Mouse (Mus musculus) embryonic facial prominence, embryonic 11.5 days (tissue): ENCODE data around the gene Chrna10. TPM values are rescaled to one million over a fixed set of nuclear protein-coding genes. Genes with fewer than 3 reads are reported as not detected.

Experiments
- ATAC-seq: fragments of 200-750 bp; cut with Nextera tagmentation; replicated peaks from 2 replicates; pipeline ENCODE4 v1.8.0; 2017; ENCODE audit warnings: low read depth; ENCODE audit not compliant: insufficient number of reproducible peaks, low FRiP score, low TSS enrichment
- DNase-seq: peaks from one replicate; pipeline ENCODE4 v3.0.0-alpha.2; 2015; ENCODE audit warnings: low spot score
- H3K27ac ChIP-seq: fragments of 300-500 bp; sonication (generic); replicated peaks from 2 replicates; pipeline ENCODE4 v1.5.1; 2014; ENCODE audit warnings: mild to moderate bottlenecking, low read depth, low read length, control low read depth
- H3K27me3 ChIP-seq: fragments of 300-500 bp; sonication (generic); 2 replicates; pipeline ENCODE4 v1.6.1; 2014; ENCODE audit warnings: mild to moderate bottlenecking, low read length, moderate library complexity, mixed read lengths; ENCODE audit not compliant: control insufficient read depth, insufficient read depth
- H3K36me3 ChIP-seq: fragments of 300-500 bp; sonication (generic); replicated peaks from 2 replicates; pipeline ENCODE4 v1.6.1; 2014; ENCODE audit warnings: low read depth, mild to moderate bottlenecking, low read length, moderate library complexity, mixed read lengths; ENCODE audit not compliant: control insufficient read depth, insufficient read depth
- H3K4me1 ChIP-seq: fragments of 300-500 bp; sonication (generic); 2 replicates; pipeline ENCODE4 v1.6.1; 2014; ENCODE audit warnings: low read length, mixed read lengths; ENCODE audit not compliant: control insufficient read depth, insufficient read depth
- H3K4me2 ChIP-seq: fragments of 300-500 bp; sonication (generic); 2 replicates; pipeline ENCODE4 v1.6.1; 2014; ENCODE audit warnings: low read depth, mild to moderate bottlenecking, control low read depth, low read length, moderate library complexity
- H3K4me3 ChIP-seq: fragments of 300-500 bp; sonication (generic); 2 replicates; pipeline ENCODE4 v1.5.1; 2014; ENCODE audit warnings: low read depth, low read length, control low read depth
- H3K9ac ChIP-seq: fragments of 300-500 bp; sonication (generic); replicated peaks from 2 replicates; pipeline ENCODE4 v1.6.1; 2014; ENCODE audit warnings: mild to moderate bottlenecking, control low read depth, low read length
- H3K9me3 ChIP-seq: fragments of 300-500 bp; sonication (generic); replicated peaks from 2 replicates; pipeline ENCODE4 v1.6.1; 2016; ENCODE audit warnings: mild to moderate bottlenecking, low read length, inconsistent platforms, mixed read lengths; ENCODE audit not compliant: control insufficient read depth
- WGBS: fragments of 180-500 bp; shearing (Covaris S2); extraction: QIAGEN DNeasy Blood & Tissue Kit; methylation state at CpG from one replicate; pipeline ENCODE4 v1.1.7; 2014; 5-methylcytosine and 5-hydroxymethylcytosine counted together
- polyA plus RNA-seq: library from polyadenylated mRNA; unstranded; fragments of >200 nt; fragmentation: Nextera tagmentation; extraction: Ambion mirVana; gene quantifications from 2 replicates; pipeline ENCODE4 v1.2.1, GENCODE M21; 2014

The Chrna10 gene
- not detected in 2 replicates for polyA plus RNA-seq

GRCm38 (mm10) chr7:102116579-102117331, at the start of gene Chrna10:
TSS of gene Chrna10 (minus strand) at chr7:102116828.
- DNase-seq (no peak), ATAC-seq (no peak; the same call in 1 of the 2 replicates)
- Histone ChIP-seq H3K36me3 (no peaks in the 10 kb centered on the region; the same call in none of the 2 replicates), H3K9ac (no peak within 1 kb of the TSS), H3K4me3 (no peak within 1 kb of the TSS), H3K4me2 (no peak within 1 kb of the TSS), H3K27ac (no peak within 1 kb of the TSS), H3K4me1 (no peaks in the 10 kb centered on the region), H3K27me3 (no peaks in the 10 kb centered on the region), H3K9me3 (no peaks in the 10 kb centered on the region)
- 55% methylated on average over 7 of the region's 7 CpGs for WGBS

GRCm38 (mm10) chr7:102153691-102154090, 37.1 kb upstream of the Chrna10 start:
- ATAC-seq (no peak), DNase-seq (no peak)
- H3K9ac ChIP-seq: no peak overlapping the region
- no peak overlapping the region for H3K4me2 ChIP-seq
- H3K4me3 ChIP-seq: no peak overlapping the region
- 91% methylated on average over 5 of the region's 5 CpGs for WGBS
- H3K27me3 ChIP-seq: no peaks in the 10 kb centered on the region
- H3K27ac ChIP-seq: no peak overlapping the region
- no peaks in the 10 kb centered on the region for H3K4me1 ChIP-seq
- H3K36me3 ChIP-seq: peaks cover 2% of the 10 kb centered on the region; the same call in 1 of the 2 replicates
- no peaks in the 10 kb centered on the region for H3K9me3 ChIP-seq

GRCm38 (mm10) chr7:102137898-102138297, 21.3 kb upstream of the Chrna10 start:
- ATAC-seq (no peak), DNase-seq (no peak)
- H3K4me3 ChIP-seq: no peak overlapping the region
- H3K4me1 ChIP-seq: no peaks in the 10 kb centered on the region
- 96% methylated on average over 5 of the region's 5 CpGs for WGBS
- peaks cover 17% of the 10 kb centered on the region; the same call in 1 of the 2 replicates for H3K36me3 ChIP-seq
- H3K9me3 ChIP-seq: no peaks in the 10 kb centered on the region
- H3K27me3 ChIP-seq: no peaks in the 10 kb centered on the region
- no peak overlapping the region for H3K27ac ChIP-seq
- no peak overlapping the region for H3K9ac ChIP-seq
- H3K4me2 ChIP-seq: no peak overlapping the region

DNA sequence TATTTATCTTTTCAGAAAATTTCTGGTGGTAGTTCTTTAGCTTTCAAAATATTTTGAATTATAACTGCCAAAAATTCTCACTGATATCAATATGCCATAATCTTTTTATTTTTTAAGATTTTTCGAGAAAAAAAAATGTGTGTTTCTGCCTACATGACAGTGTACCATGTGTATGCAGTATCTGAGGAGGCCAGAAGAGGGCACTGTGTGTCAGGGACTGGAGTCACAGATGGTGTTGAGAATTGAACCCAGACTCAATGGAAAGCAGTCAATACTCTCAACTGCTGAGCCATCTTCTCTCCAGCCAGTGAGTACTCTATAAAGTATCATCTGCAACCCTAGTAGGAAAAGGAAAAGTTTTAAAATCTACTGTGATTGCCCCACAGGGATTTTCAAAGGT, 20.8 kb upstream of the Chrna10 start:
- no peak overlapping the region for H3K4me3 ChIP-seq
- peak; percentile 49 for DNase-seq
- no peak overlapping the region for H3K9ac ChIP-seq
- no peak overlapping the region for H3K4me2 ChIP-seq
- no peaks in the 10 kb centered on the region for H3K4me1 ChIP-seq
- H3K27me3 ChIP-seq: no peaks in the 10 kb centered on the region
- no peaks in the 10 kb centered on the region for H3K9me3 ChIP-seq
- peaks cover 19% of the 10 kb centered on the region for H3K36me3 ChIP-seq
- H3K27ac ChIP-seq: no peak overlapping the region
- WGBS: 90% methylated on average over 1 of the region's 1 CpGs
- ATAC-seq: no peak

- Histone ChIP-seq H3K27ac (no peak overlapping the region), H3K9ac (no peak overlapping the region), H3K4me2 (no peak overlapping the region), H3K4me3 (no peak overlapping the region), H3K9me3 (no peaks in the 10 kb centered on the region), H3K27me3 (no peaks in the 10 kb centered on the region), H3K36me3 (peaks cover 18% of the 10 kb centered on the region), H3K4me1 (no peaks in the 10 kb centered on the region)
- no peak for ATAC-seq
- DNase-seq: no peak
- 93% methylated on average over 4 of the region's 4 CpGs for WGBS
Measured at GRCm38 (mm10) chr7:102132395-102132794, 15.8 kb upstream of the Chrna10 start.

- Histone ChIP-seq H3K27ac (no peak overlapping the region), H3K4me3 (no peak overlapping the region), H3K36me3 (peaks cover 8% of the 10 kb centered on the region), H3K27me3 (no peaks in the 10 kb centered on the region), H3K9ac (no peak overlapping the region), H3K4me2 (no peak overlapping the region), H3K4me1 (no peaks in the 10 kb centered on the region), H3K9me3 (no peaks in the 10 kb centered on the region)
- 96% methylated on average over 10 of the region's 10 CpGs for WGBS
- ATAC-seq (no peak), DNase-seq (no peak)
Measured at GRCm38 (mm10) chr7:102120326-102120725, 3.7 kb upstream of the Chrna10 start.

DNA sequence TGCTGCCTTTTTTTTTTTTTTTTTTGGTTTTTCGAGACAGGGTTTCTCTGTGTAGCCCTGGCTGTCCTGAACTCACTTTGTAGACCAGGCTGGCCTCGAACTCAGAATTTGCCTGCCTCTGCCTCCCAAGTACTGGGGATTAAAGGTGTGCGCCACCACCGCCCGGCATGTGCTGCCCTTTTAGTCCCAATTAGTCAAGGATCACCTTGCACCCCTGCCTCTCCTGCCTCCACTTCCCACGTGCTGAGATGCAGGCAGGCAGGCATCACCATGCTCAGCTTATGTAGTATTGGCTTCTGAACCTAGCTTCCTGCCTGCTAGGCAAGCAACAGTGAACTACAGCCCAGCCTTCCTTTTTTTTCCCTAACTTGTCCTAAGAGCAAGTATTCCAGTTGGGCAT, 754 bp upstream of the Chrna10 start:
- no peaks in the 10 kb centered on the region for H3K4me1 ChIP-seq
- no peak overlapping the region for H3K9ac ChIP-seq
- no peak overlapping the region for H3K4me3 ChIP-seq
- H3K27ac ChIP-seq: no peak overlapping the region
- H3K4me2 ChIP-seq: no peak overlapping the region
- H3K27me3 ChIP-seq: no peaks in the 10 kb centered on the region
- H3K9me3 ChIP-seq: no peaks in the 10 kb centered on the region
- H3K36me3 ChIP-seq: no peaks in the 10 kb centered on the region; the same call in none of the 2 replicates
- no peak for DNase-seq
- no peak for ATAC-seq
- 77% methylated on average over 6 of the region's 6 CpGs for WGBS

DNA sequence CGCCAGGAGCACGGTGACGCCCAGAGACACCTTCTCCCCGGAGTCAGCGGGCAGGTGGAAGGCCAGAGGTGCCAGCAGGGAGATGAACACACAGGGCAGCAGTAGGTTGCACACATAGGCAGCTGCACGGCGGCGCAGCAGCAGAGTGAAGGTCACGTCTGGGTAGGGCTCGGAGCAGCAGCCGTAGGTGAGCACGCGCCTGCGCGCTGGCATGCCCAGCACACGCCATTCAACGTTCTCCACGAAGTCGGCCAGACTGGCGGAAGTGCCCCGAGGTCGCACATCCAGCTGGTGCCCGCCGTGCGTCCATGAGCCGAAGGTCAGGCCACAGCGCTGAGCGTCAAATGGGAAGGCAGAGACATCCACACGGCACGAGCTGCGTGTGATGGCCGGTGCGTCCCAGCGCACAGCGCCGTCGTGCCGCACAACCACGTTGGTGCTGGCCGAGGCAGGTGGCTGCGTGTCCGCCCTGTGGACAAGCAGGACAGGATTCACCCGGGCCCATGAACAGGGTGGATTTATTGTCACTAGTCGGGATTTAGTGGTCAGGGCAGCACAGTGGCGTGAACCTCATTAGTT, 3.4 kb downstream of the Chrna10 start:
- DNase-seq: no peak
- Histone ChIP-seq H3K27me3 (no peaks in the 10 kb centered on the region), H3K9ac (no peak overlapping the region), H3K4me2 (no peak overlapping the region), H3K27ac (no peak overlapping the region), H3K36me3 (no peaks in the 10 kb centered on the region), H3K4me3 (no peak overlapping the region), H3K9me3 (no peaks in the 10 kb centered on the region), H3K4me1 (no peaks in the 10 kb centered on the region)
- ATAC-seq: no peak
- 79% methylated on average over 45 of the region's 45 CpGs for WGBS
